Mouse (Mus musculus): ENCODE data around the gene Ms4a2. TPM values are rescaled to one million over a fixed set of nuclear protein-coding genes. Genes with fewer than 3 reads are reported as not detected.

The Ms4a2 gene
- polyA plus RNA-seq, 1 experiment from 2014 or later, result not detected

DNA sequence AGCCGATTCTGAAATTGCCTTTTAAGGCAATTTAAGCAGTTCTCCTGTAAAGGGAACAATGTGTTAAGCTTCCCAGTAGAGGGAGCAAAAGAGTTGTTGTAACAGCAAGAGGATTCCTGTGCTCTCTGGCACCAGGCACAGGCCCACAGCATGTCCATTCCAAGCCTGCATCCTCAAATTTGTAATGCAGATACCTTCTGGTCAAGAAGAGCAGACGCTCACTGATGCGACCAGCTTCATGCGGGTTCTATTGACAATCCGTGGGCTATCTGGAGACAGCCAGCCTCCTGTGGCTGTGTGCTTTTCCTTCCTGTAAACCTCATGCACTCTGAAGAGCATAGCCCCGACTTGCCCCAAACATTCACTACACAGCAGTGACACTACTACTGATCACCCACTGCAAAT is 12.0 kb downstream of the Ms4a2 start:
- Histone ChIP-seq H3K27me3 (ENCODE audit: control insufficient read depth, insufficient read depth, low read length) (no peaks in the 10 kb centered on the region), H3K4me3 (replicated peaks; ENCODE audit: low read depth, low read length) (no peak overlapping the region), H3K27ac (replicated peaks; ENCODE audit: low read depth, low read length) (no peak overlapping the region), H3K4me2 (ENCODE audit: low read length) (no peak overlapping the region), H3K4me1 (ENCODE audit: control insufficient read depth, insufficient read depth, low read length) (no peaks in the 10 kb centered on the region), H3K9me3 (ENCODE audit: control insufficient read depth, low read length) (no peaks in the 10 kb centered on the region), H3K36me3 (ENCODE audit: control insufficient read depth, insufficient read depth, low read length) (no peaks in the 10 kb centered on the region), H3K9ac (replicated peaks; ENCODE audit: low read length) (no peak overlapping the region)
- 31% methylated on average over 6 of the region's 6 CpGs for WGBS
- peak; percentile 84 for DNase-seq
- ATAC-seq (ENCODE audit: low FRiP score, low TSS enrichment), result peak; percentile 71; the same call in 1 of the 2 replicates

DNA sequence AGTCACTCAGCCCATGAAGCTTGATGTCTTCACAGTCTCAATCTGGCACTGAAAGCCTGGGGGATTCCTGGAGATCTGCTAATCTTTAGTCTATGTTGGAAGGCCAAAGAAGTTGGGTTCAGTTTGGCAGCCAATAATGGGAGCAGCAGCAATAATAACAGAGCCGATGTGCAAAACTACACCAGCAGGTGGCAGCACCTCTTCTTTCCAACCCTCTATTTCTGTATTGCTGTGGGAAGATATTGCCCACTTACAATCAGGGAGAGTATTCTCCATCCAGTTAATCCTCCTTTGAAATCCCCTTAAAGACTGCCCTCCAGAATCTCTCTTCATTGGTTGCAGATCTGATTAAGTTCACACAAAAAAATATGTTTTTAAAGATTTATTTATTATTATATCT is 15.3 kb downstream of the Ms4a2 start:
- no peak overlapping the region for H3K9ac ChIP-seq (replicated peaks; ENCODE audit: low read length)
- ATAC-seq (ENCODE audit: low FRiP score, low TSS enrichment), result no peak; the same call in 1 of the 2 replicates
- 18% methylated on average over 1 of the region's 1 CpGs for WGBS
- H3K27ac ChIP-seq (replicated peaks; ENCODE audit: low read depth, low read length), result no peak overlapping the region
- no peak overlapping the region for H3K4me2 ChIP-seq (ENCODE audit: low read length)
- no peaks in the 10 kb centered on the region for H3K36me3 ChIP-seq (ENCODE audit: control insufficient read depth, insufficient read depth, low read length)
- H3K27me3 ChIP-seq (ENCODE audit: control insufficient read depth, insufficient read depth, low read length), result no peaks in the 10 kb centered on the region
- no peaks in the 10 kb centered on the region for H3K9me3 ChIP-seq (ENCODE audit: control insufficient read depth, low read length)
- H3K4me1 ChIP-seq (ENCODE audit: control insufficient read depth, insufficient read depth, low read length), result no peaks in the 10 kb centered on the region
- peak; percentile 77 for DNase-seq
- H3K4me3 ChIP-seq (replicated peaks; ENCODE audit: low read depth, low read length), result no peak overlapping the region

DNA sequence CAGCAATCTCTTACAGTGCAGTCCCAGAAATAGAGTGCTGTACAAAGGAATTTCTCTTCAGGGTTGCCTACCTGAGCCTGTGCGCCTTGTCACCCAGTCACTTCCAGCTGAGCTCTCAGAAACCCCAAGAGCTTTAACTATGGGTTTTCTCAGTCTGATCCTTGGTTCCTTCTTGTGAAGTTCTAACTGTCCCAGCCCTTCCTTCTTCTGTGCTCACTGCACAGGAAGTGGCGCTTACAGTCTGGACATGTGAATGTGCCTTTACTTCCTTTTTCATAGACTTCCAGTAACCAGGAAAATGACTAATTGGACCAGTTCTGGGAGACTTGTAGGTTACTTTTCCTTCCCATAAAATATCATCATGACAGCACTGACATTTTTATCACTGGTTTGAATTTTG is 18.9 kb downstream of the Ms4a2 start, which contains the start of gene Ms4a6d:
Ms4a6d (minus strand) TSS at position 247 of the 400 bp plus-strand sequence.
- Histone ChIP-seq H3K27me3 (ENCODE audit: control insufficient read depth, insufficient read depth, low read length) (no peaks in the 10 kb centered on the region), H3K36me3 (ENCODE audit: control insufficient read depth, insufficient read depth, low read length) (no peaks in the 10 kb centered on the region), H3K9ac (replicated peaks; ENCODE audit: low read length) (no peak within 1 kb of the TSS), H3K27ac (replicated peaks; ENCODE audit: low read depth, low read length) (no peak within 1 kb of the TSS), H3K4me2 (ENCODE audit: low read length) (no peak within 1 kb of the TSS), H3K4me3 (replicated peaks; ENCODE audit: low read depth, low read length) (no peak within 1 kb of the TSS), H3K4me1 (ENCODE audit: control insufficient read depth, insufficient read depth, low read length) (no peaks in the 10 kb centered on the region), H3K9me3 (ENCODE audit: control insufficient read depth, low read length) (no peaks in the 10 kb centered on the region)
- ATAC-seq (ENCODE audit: low FRiP score, low TSS enrichment) (no peak), DNase-seq (no peak)
- WGBS, result 94% methylated on average over 2 of the region's 2 CpGs

DNA sequence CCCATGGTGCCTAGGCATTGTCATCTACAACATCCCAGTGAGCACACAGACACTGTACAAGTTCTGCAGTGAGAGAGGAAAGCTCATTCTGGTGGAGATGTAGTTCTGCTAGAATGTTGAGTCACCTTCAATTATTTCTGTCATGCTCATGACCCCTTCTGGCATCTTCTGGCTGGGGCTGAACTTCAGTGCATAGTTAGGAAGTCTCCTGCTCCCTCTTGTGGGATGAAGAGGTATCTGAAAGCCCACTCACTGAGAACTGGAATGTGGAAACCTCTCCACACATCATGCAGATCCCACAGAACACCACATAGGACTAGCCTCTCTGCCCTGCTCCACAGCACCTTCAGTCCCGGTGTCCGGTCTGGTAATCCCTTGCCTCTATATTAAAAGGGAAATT is 21.5 kb downstream of the Ms4a2 start:
- Histone ChIP-seq H3K9ac (replicated peaks; ENCODE audit: low read length) (no peak overlapping the region), H3K4me2 (ENCODE audit: low read length) (no peak overlapping the region), H3K4me3 (replicated peaks; ENCODE audit: low read depth, low read length) (no peak overlapping the region), H3K36me3 (ENCODE audit: control insufficient read depth, insufficient read depth, low read length) (no peaks in the 10 kb centered on the region), H3K27me3 (ENCODE audit: control insufficient read depth, insufficient read depth, low read length) (no peaks in the 10 kb centered on the region), H3K4me1 (ENCODE audit: control insufficient read depth, insufficient read depth, low read length) (no peaks in the 10 kb centered on the region), H3K9me3 (ENCODE audit: control insufficient read depth, low read length) (no peaks in the 10 kb centered on the region), H3K27ac (replicated peaks; ENCODE audit: low read depth, low read length) (no peak overlapping the region)
- WGBS, result 90% methylated on average over 2 of the region's 2 CpGs
- no peak for ATAC-seq (ENCODE audit: low FRiP score, low TSS enrichment)
- peak; percentile 24 for DNase-seq

DNA sequence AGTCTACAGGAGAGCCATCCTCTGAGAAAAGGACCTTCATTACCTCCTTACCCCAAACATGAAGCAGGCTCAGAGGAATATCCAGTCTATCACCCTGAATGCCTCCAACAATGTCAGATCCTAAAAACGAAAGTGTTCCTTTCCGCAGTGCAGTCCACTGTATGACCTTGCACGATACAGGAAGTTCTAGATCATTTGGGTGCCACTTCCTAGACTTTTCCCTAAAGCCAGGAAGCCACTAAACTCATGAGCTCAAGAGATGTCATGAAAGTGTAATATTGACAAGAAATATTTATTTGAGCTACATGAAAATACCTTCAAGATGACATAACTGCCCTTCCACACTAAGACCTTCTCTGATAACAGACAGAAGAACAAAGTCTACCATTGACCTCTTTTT is 22.2 kb downstream of the Ms4a2 start:
- no peak overlapping the region for H3K4me3 ChIP-seq (replicated peaks; ENCODE audit: low read depth, low read length)
- no peaks in the 10 kb centered on the region for H3K36me3 ChIP-seq (ENCODE audit: control insufficient read depth, insufficient read depth, low read length)
- H3K27ac ChIP-seq (replicated peaks; ENCODE audit: low read depth, low read length), result no peak overlapping the region
- no peaks in the 10 kb centered on the region for H3K9me3 ChIP-seq (ENCODE audit: control insufficient read depth, low read length)
- H3K4me1 ChIP-seq (ENCODE audit: control insufficient read depth, insufficient read depth, low read length), result no peaks in the 10 kb centered on the region
- no peak overlapping the region for H3K9ac ChIP-seq (replicated peaks; ENCODE audit: low read length)
- 91% methylated on average over 3 of the region's 3 CpGs for WGBS
- H3K4me2 ChIP-seq (ENCODE audit: low read length), result no peak overlapping the region
- no peak for ATAC-seq (ENCODE audit: low FRiP score, low TSS enrichment)
- no peaks in the 10 kb centered on the region for H3K27me3 ChIP-seq (ENCODE audit: control insufficient read depth, insufficient read depth, low read length)
- no peak for DNase-seq

DNA sequence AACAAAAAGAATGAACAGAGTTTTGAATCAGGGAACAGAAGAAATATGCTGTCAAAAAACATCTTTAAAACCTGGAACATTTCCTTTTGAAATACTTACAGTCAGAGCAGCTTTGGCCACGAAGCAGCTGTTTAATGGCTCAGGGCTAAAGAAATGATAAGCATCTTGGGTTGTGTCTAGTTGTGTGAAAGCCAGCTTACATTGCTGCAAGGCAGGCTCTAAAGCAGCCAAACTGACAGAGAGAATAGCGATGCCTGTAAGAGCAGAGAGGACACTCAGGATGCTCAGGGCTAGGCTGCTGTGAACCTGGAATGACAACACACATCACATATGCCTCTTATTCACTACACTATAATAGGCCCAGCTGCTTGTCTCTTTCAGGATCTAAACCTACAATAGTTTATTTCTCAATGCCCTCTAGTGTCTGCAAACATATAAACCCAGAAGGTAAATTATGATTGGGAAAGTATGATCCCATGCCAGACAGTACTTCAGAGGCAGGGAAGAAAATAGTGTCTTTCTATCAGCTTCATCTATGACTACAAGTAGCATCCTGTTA is 33.5 kb downstream of the Ms4a2 start:
- H3K4me3 ChIP-seq (replicated peaks; ENCODE audit: low read depth, low read length), result no peak overlapping the region
- DNase-seq, result no peak
- H3K4me2 ChIP-seq (ENCODE audit: low read length), result no peak overlapping the region
- H3K27me3 ChIP-seq (ENCODE audit: control insufficient read depth, insufficient read depth, low read length), result no peaks in the 10 kb centered on the region
- no peaks in the 10 kb centered on the region for H3K36me3 ChIP-seq (ENCODE audit: control insufficient read depth, insufficient read depth, low read length)
- WGBS, result 77% methylated on average over 2 of the region's 2 CpGs
- H3K27ac ChIP-seq (replicated peaks; ENCODE audit: low read depth, low read length), result no peak overlapping the region
- H3K4me1 ChIP-seq (ENCODE audit: control insufficient read depth, insufficient read depth, low read length), result no peaks in the 10 kb centered on the region
- no peak for ATAC-seq (ENCODE audit: low FRiP score, low TSS enrichment)
- no peak overlapping the region for H3K9ac ChIP-seq (replicated peaks; ENCODE audit: low read length)
- H3K9me3 ChIP-seq (ENCODE audit: control insufficient read depth, low read length), result no peaks in the 10 kb centered on the region

DNA sequence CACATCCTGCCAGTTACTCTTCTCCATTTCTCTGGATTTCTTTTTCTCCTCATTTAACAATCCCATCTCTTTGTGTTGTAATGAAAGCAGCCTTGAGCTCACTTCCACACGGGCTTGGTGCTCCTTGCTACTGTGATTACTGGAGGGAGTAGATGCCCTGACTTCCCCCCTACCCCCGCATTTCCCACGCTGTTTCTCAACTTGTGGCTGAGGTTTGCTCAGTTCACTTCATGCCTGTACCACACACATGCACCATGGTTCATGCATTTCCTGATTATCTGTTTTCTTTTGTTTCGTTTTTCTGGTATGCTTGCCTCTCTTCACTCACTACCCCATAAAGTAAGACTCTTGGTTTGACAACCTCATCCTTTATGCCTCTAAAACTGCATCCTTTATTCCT is 34.3 kb downstream of the Ms4a2 start:
- Histone ChIP-seq H3K4me2 (ENCODE audit: low read length) (no peak overlapping the region), H3K27me3 (ENCODE audit: control insufficient read depth, insufficient read depth, low read length) (no peaks in the 10 kb centered on the region), H3K9me3 (ENCODE audit: control insufficient read depth, low read length) (no peaks in the 10 kb centered on the region), H3K4me3 (replicated peaks; ENCODE audit: low read depth, low read length) (no peak overlapping the region), H3K27ac (replicated peaks; ENCODE audit: low read depth, low read length) (no peak overlapping the region), H3K36me3 (ENCODE audit: control insufficient read depth, insufficient read depth, low read length) (no peaks in the 10 kb centered on the region), H3K4me1 (ENCODE audit: control insufficient read depth, insufficient read depth, low read length) (no peaks in the 10 kb centered on the region), H3K9ac (replicated peaks; ENCODE audit: low read length) (no peak overlapping the region)
- WGBS, result 74% methylated on average over 4 of the region's 4 CpGs
- ATAC-seq (ENCODE audit: low FRiP score, low TSS enrichment) (no peak), DNase-seq (no peak)

DNA sequence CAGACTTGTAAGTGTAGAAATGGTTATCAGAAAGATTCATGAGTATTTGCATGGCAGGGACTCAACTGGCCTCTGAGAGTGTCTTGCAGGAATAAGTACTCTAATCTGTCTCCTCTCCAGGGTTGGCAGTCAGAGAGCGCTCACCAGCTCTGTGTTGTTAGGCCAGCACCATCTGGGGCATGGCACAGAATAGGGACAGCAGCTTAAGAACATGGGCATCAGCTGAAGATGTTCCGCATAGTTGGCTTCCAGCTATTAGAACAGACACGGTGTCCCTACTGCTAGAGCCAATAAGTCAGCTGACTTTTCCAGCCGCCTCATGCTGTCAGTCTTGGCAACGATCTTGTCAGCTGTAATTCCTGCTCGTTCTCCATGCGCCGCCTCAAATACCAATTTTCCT is 48.6 kb downstream of the Ms4a2 start:
- no peaks in the 10 kb centered on the region for H3K36me3 ChIP-seq (ENCODE audit: control insufficient read depth, insufficient read depth, low read length)
- H3K9me3 ChIP-seq (ENCODE audit: control insufficient read depth, low read length), result no peaks in the 10 kb centered on the region
- no peaks in the 10 kb centered on the region for H3K4me1 ChIP-seq (ENCODE audit: control insufficient read depth, insufficient read depth, low read length)
- H3K4me3 ChIP-seq (replicated peaks; ENCODE audit: low read depth, low read length), result no peak overlapping the region
- no peak overlapping the region for H3K9ac ChIP-seq (replicated peaks; ENCODE audit: low read length)
- H3K27me3 ChIP-seq (ENCODE audit: control insufficient read depth, insufficient read depth, low read length), result no peaks in the 10 kb centered on the region
- H3K4me2 ChIP-seq (ENCODE audit: low read length), result no peak overlapping the region
- DNase-seq (peak; percentile 3), ATAC-seq (ENCODE audit: low FRiP score, low TSS enrichment) (no peak)
- 80% methylated on average over 8 of the region's 8 CpGs for WGBS
- no peak overlapping the region for H3K27ac ChIP-seq (replicated peaks; ENCODE audit: low read depth, low read length)
